Mouse (Mus musculus) lung, adult 2 months (tissue): ENCODE measurements around the gene Parp9.

Experiments
- CTCF ChIP-seq: fragments of 200-500 bp; IDR thresholded peaks from 2 replicates; pipeline ENCODE4 v1.5.1; 2011; ENCODE audit warnings: mild to moderate bottlenecking, low read length, control low read depth; ENCODE audit not compliant: insufficient read depth
- POLR2A ChIP-seq: fragments of 200-500 bp; IDR thresholded peaks from 2 replicates; pipeline ENCODE4 v1.6.1; 2011; ENCODE audit warnings: low read depth, mild to moderate bottlenecking, control low read depth, low read length, borderline replicate concordance; ENCODE audit errors: extremely low read depth

GRCm38 (mm10) chr16:35968149-35968548 lies 29.9 kb downstream of the Parp9 start:
- TF ChIP-seq CTCF (no peak), POLR2A (no peak)
